Comparison of ENCODE assay signal across 9 mouse cellular contexts in the genomic region with DNA sequence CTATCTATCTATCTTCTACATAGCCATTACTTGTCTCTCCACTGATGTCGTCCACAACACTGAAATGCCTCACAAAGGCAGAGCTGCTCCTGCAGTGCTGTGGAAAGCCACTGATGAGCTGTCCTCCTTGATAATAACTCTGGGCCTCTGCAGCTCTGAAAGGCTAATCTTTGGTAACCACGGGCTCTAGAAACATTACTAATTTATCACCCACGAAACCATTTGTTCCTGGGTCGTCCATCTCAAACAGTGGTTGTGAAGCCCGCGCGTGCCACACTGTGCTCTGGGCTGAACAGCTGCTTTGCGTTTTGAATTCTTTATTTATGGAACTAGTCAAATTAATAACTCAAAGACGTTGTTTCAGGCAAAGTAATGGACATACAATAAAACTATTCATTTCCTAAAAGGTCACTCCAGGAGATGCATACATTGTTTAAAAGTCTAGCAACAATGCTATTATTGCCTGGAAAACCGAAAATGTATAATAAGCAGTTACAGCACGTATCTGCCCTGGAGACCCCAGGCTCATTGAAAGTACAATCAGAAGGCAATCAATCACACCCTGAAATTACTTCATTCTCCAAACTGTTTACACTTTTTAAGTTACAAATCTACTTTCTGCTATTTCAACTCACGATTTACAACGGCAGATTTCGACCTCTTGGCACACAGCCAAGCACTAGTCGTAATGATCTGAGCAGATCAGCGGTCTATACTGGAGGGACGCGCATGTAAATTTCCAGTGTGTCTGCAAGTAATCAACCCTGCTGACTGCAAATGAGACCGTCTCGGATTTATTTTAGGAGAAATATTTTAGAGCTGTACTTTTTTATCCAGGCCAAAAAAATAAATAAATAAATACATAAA.
DNase-seq lines count a peak whose midpoint lies in the region; ATAC-seq lines count a peak whose summit lies in the region.
"Had no signal": no experiment of that assay in that cellular context is flagged by ENCODE, and none has a peak within 500 bp of the region (broad histone marks: within the 10 kb centered on the region; RNA-seq: fewer than 3 reads in every experiment).

No protein-coding gene starts in this region.

- no peak overlapping the region for H3K4me2 ChIP-seq in hindbrain, embryonic 11.5 days (replicated peaks; ENCODE audit: low read depth, low read length)
- peak overlapping the region; percentile 46 for H3K4me2 ChIP-seq in forebrain, embryonic 13.5 days
- peak overlapping the region; percentile 21 for H3K4me2 ChIP-seq in neural tube, embryonic 14.5 days (ENCODE audit: low read depth, low read length)

- no peaks in the 10 kb centered on the region for H3K36me3 ChIP-seq in hindbrain, embryonic 11.5 days (ENCODE audit: control insufficient read depth, insufficient read depth, low read length)
- no peaks in the 10 kb centered on the region for H3K36me3 ChIP-seq in hindbrain, embryonic 10.5 days
- no peaks in the 10 kb centered on the region for H3K36me3 ChIP-seq in forebrain, embryonic 13.5 days (ENCODE audit: poor library complexity, severe bottlenecking)
- no peaks in the 10 kb centered on the region for H3K36me3 ChIP-seq in neural tube, embryonic 14.5 days (ENCODE audit: control insufficient read depth, insufficient read depth, low read length)
- H3K36me3 ChIP-seq: G1E had no signal

- H3K4me3 ChIP-seq in hindbrain, embryonic 11.5 days (ENCODE audit: low read depth, low read length) = no peak overlapping the region
- H3K4me3 ChIP-seq in hindbrain, embryonic 10.5 days = no peak overlapping the region
- peak overlapping the region; percentile 18 for H3K4me3 ChIP-seq in forebrain, embryonic 13.5 days
- H3K4me3 ChIP-seq in neural tube, embryonic 14.5 days (ENCODE audit: low read depth, low read length) = no peak overlapping the region

- no peaks in the 10 kb centered on the region for H3K27me3 ChIP-seq in hindbrain, embryonic 11.5 days (ENCODE audit: control insufficient read depth, insufficient read depth, low read length)
- no peaks in the 10 kb centered on the region for H3K27me3 ChIP-seq in hindbrain, embryonic 10.5 days (ENCODE audit: insufficient read depth, poor library complexity, severe bottlenecking)
- no peaks in the 10 kb centered on the region for H3K27me3 ChIP-seq in forebrain, embryonic 13.5 days
- no peaks in the 10 kb centered on the region for H3K27me3 ChIP-seq in neural tube, embryonic 14.5 days (ENCODE audit: control insufficient read depth, insufficient read depth, low read length)

- no peaks in the 10 kb centered on the region for H3K9me3 ChIP-seq in hindbrain, embryonic 11.5 days (ENCODE audit: control insufficient read depth, low read length)
- H3K9me3 ChIP-seq in hindbrain, embryonic 10.5 days = no peaks in the 10 kb centered on the region
- no peaks in the 10 kb centered on the region for H3K9me3 ChIP-seq in forebrain, embryonic 13.5 days (replicated peaks)
- H3K9me3 ChIP-seq in neural tube, embryonic 14.5 days (ENCODE audit: control insufficient read depth, low read length) = no peaks in the 10 kb centered on the region

- 0 out of 2 replicates have a peak overlapping the region, but pooled peaks have one; percentile 24 for H3K27ac ChIP-seq in hindbrain, embryonic 11.5 days (ENCODE audit: low read depth, low read length)
- H3K27ac ChIP-seq in hindbrain, embryonic 10.5 days = no peak overlapping the region
- peak overlapping the region; percentile 51; the same call in 1 of the 2 replicates for H3K27ac ChIP-seq in forebrain, embryonic 13.5 days
- no peak overlapping the region for H3K27ac ChIP-seq in neural tube, embryonic 14.5 days (ENCODE audit: low read depth, low read length)

- no peak overlapping the region for H3K9ac ChIP-seq in hindbrain, embryonic 11.5 days (ENCODE audit: low read depth, low read length)
- H3K9ac ChIP-seq in forebrain, embryonic 13.5 days = no peak overlapping the region
- no peak overlapping the region for H3K9ac ChIP-seq in neural tube, embryonic 14.5 days (replicated peaks; ENCODE audit: low read depth, low read length)

- ATAC-seq in hindbrain, embryonic 11.5 days (ENCODE audit: low FRiP score) = peak; percentile 74
- ATAC-seq in forebrain, embryonic 13.5 days = peak; percentile 70
- peak; percentile 75 for ATAC-seq in neural tube, embryonic 14.5 days (ENCODE audit: low read depth)
- no peak for ATAC-seq in erythroid progenitor cell, adult 5-6 weeks (replicated peaks; ENCODE audit: low FRiP score, poor library complexity, severe bottlenecking)

- peak; percentile 63 for DNase-seq in hindbrain, embryonic 11.5 days (ENCODE audit: low spot score)
- no peak for DNase-seq in hindbrain, embryonic 10.5 days (ENCODE audit: low spot score)
- peak; percentile 53 for DNase-seq in brain, adult 2 months (ENCODE audit: low read depth, low spot score)
- peak; percentile 56 for DNase-seq in kidney, postnatal 14 days
- no peak for DNase-seq in frontal cortex, adult 2 months (ENCODE audit: extremely low spot score in 1 of 2, low spot score in 1 of 2)

- H3K4me1 ChIP-seq in hindbrain, embryonic 11.5 days (replicated peaks; ENCODE audit: control insufficient read depth, insufficient read depth, low read length) = no peaks in the 10 kb centered on the region
- peaks cover 19% of the 10 kb centered on the region for H3K4me1 ChIP-seq in hindbrain, embryonic 10.5 days (replicated peaks)
- peaks cover 36% of the 10 kb centered on the region for H3K4me1 ChIP-seq in forebrain, embryonic 13.5 days
- peaks cover 10% of the 10 kb centered on the region for H3K4me1 ChIP-seq in neural tube, embryonic 14.5 days (ENCODE audit: control insufficient read depth, insufficient read depth, low read length)

- 44% methylated on average over 20 of the region's 20 CpGs for WGBS in hindbrain, embryonic 11.5 days
- 74% methylated on average over 20 of the region's 20 CpGs for WGBS in hindbrain, embryonic 10.5 days
- 18% methylated on average over 20 of the region's 20 CpGs for WGBS in forebrain, embryonic 13.5 days
- 7% methylated on average over 20 of the region's 20 CpGs for WGBS in neural tube, embryonic 14.5 days

Comparison
In these comparisons a context has a peak if more than half of its experiments do, and no peak if none do; other contexts are left out.
1. DNase-seq: peak in hindbrain, embryonic 11.5 days (single experiment), brain, adult 2 months (single experiment) and kidney, postnatal 14 days (single experiment); none in hindbrain, embryonic 10.5 days (single experiment) and frontal cortex, adult 2 months (0 of 2).
2. H3K27ac ChIP-seq: peak in hindbrain, embryonic 11.5 days (single experiment) and forebrain, embryonic 13.5 days (single experiment); none in hindbrain, embryonic 10.5 days (single experiment) and neural tube, embryonic 14.5 days (single experiment).